In the genomic region with DNA sequence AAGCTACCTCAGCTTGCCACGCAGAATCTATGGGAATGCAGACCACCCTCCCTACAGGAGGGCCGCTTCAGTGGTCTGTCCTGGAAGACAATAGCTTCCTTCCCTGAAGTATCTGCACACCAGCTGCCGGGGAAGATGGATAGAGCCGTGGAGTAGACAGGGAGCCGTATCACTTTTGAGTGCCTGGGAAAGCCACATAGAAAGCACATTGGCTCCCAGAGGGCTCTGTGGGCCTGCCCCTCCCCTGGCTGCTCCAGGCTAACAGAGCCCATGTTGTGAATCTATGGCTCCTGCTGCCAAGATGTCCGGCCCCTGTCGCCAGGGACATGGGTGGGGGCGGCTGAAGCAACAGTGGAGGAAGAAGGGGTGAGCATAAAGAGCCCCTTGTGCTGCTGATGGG, we compare ENCODE assay signal across 10 mouse cellular contexts.
DNase-seq lines count a peak whose midpoint lies in the region; ATAC-seq and TF ChIP-seq lines count a peak whose summit lies in the region.
"Had no signal": no experiment of that assay in that cellular context is flagged by ENCODE, and none has a peak within 500 bp of the region (broad histone marks: within the 10 kb centered on the region; RNA-seq: fewer than 3 reads in every experiment).

No protein-coding gene starts in this region.

- no peak for TF ChIP-seq POLR2A in brain, embryonic 14.5 days (IDR thresholded peaks at IDR 0.05; ENCODE audit: borderline replicate concordance, extremely low read depth, insufficient read depth, insufficient read length, poor library complexity, severe bottlenecking)
- TF ChIP-seq POLR2A in limb, embryonic 14.5 days (IDR thresholded peaks at IDR 0.05; ENCODE audit: borderline replicate concordance, extremely low read depth, insufficient read depth, insufficient read length): no peak

- TF ChIP-seq CTCF in brain, embryonic 14.5 days (IDR thresholded peaks at IDR 0.05; ENCODE audit: borderline replicate concordance, extremely low read depth, insufficient read depth, insufficient read length): no peak

- H3K27ac ChIP-seq in limb, embryonic 14.5 days (replicated peaks; ENCODE audit: low read depth, low read length): peak overlapping the region; percentile 62; the same call in 1 of the 2 replicates
- H3K27ac ChIP-seq: kidney, embryonic 15.5 days; liver, embryonic 13.5 days had no signal

- no peak; the same call in 1 of the 2 replicates for ATAC-seq in limb, embryonic 14.5 days (ENCODE audit: low FRiP score, low read depth)

- peaks cover 40% of the 10 kb centered on the region for H3K4me1 ChIP-seq in limb, embryonic 14.5 days (ENCODE audit: control insufficient read depth, insufficient read depth, low read length)

- no peak overlapping the region for H3K9ac ChIP-seq in limb, embryonic 14.5 days (ENCODE audit: low read depth, low read length, severe bottlenecking)
- H3K9ac ChIP-seq: kidney, embryonic 15.5 days; liver, embryonic 13.5 days had no signal

- H3K4me2 ChIP-seq in limb, embryonic 14.5 days (replicated peaks; ENCODE audit: low read depth, low read length, severe bottlenecking): no peak overlapping the region
- H3K4me2 ChIP-seq: kidney, embryonic 15.5 days; liver, embryonic 13.5 days had no signal

- 44% methylated on average over 8 of the region's 8 CpGs for WGBS in limb, embryonic 14.5 days

- no peaks in the 10 kb centered on the region for H3K27me3 ChIP-seq in limb, embryonic 14.5 days (ENCODE audit: control insufficient read depth, insufficient read depth, low read length)
- H3K27me3 ChIP-seq: kidney, embryonic 15.5 days; liver, embryonic 13.5 days had no signal

- no peaks in the 10 kb centered on the region for H3K36me3 ChIP-seq in limb, embryonic 14.5 days (ENCODE audit: control insufficient read depth, insufficient read depth, low read length)
- H3K36me3 ChIP-seq: kidney, embryonic 15.5 days; liver, embryonic 13.5 days had no signal

- H3K4me3 ChIP-seq in limb, embryonic 14.5 days (replicated peaks; ENCODE audit: low read length): no peak overlapping the region
- H3K4me3 ChIP-seq: kidney, embryonic 15.5 days; liver, embryonic 13.5 days had no signal

- peak; percentile 31 to 54 for DNase-seq in frontal cortex, postnatal 10 days (ENCODE audit: low spot score in 2 of 2)
- DNase-seq in frontal cortex, adult 2 months (ENCODE audit: extremely low spot score in 1 of 2, low spot score in 1 of 2): no peak
- DNase-seq in brain, embryonic 14.5 days (ENCODE audit: low read depth): peak; percentile 89
- DNase-seq in heart, postnatal 10 days: peak; percentile 29 to 34
- no peak for DNase-seq in limb, embryonic 14.5 days (ENCODE audit: low spot score)
- no peak for DNase-seq in urinary bladder, postnatal 25 days (ENCODE audit: low spot score)
- no peak for DNase-seq in frontal cortex, postnatal 36 days (ENCODE audit: low spot score in 2 of 2)
- no peak for DNase-seq in yolk sac, embryonic 10.5 days (ENCODE audit: low spot score)
- DNase-seq: liver, embryonic 13.5 days had no signal

- intact Hi-C loops in heart, postnatal 10 days (cut with DNase I): no loop called here

- no peaks in the 10 kb centered on the region for H3K9me3 ChIP-seq in limb, embryonic 14.5 days (ENCODE audit: control insufficient read depth, low read length)
- H3K9me3 ChIP-seq: kidney, embryonic 15.5 days; liver, embryonic 13.5 days had no signal

Comparison
In these comparisons a context has a peak if more than half of its experiments do, and no peak if none do; other contexts are left out.
1. DNase-seq: peak in frontal cortex, postnatal 10 days (2 of 2), brain, embryonic 14.5 days (single experiment) and heart, postnatal 10 days (2 of 2); none in frontal cortex, adult 2 months (0 of 2), limb, embryonic 14.5 days (single experiment), urinary bladder, postnatal 25 days (single experiment), frontal cortex, postnatal 36 days (0 of 2) and yolk sac, embryonic 10.5 days (single experiment).